Mouse (Mus musculus) ES-E14 (cell line): ENCODE measurements at regions not wholly inside any gene's neighbourhood (a gene's known extent, or its start where the extent isn't known, plus 50 kb on each side); places are given as distances from the start of the nearest gene placed in this dataset.
A peak's percentile ranks its signal among the peaks of the same experiment; 100 is the strongest.

ENCODE experiments used
- DNase-seq: peaks from one replicate; pipeline ENCODE4 v3.0.0-alpha.2; 2013; ENCODE audit warnings: low read depth, low spot score
- H3K27ac ChIP-seq: 2 replicates; pipeline ENCODE4 v1.5.1; 2012; ENCODE audit warnings: low read depth, mild to moderate bottlenecking, low read length, moderate library complexity, mixed read lengths; ENCODE audit not compliant: poor library complexity, insufficient read depth, severe bottlenecking
- H3K36me3 ChIP-seq: 2 replicates; pipeline ENCODE4 v1.6.1; 2012; ENCODE audit warnings: mild to moderate bottlenecking, low read length, moderate library complexity, mixed read lengths; ENCODE audit not compliant: control insufficient read depth, poor library complexity, insufficient read depth, severe bottlenecking
- H3K4me1 ChIP-seq, 2 experiments: fragments of 150-350 bp in 1 of 2; sonication (generic) in 1 of 2; 2 replicates each; pipeline ENCODE4 v1.6.1; 2012; ENCODE audit warnings: low read length in 2 of 2, mild to moderate bottlenecking in 1 of 2, mixed read lengths in 1 of 2; ENCODE audit not compliant: control insufficient read depth in 2 of 2, insufficient read depth in 2 of 2, poor library complexity in 1 of 2
- H3K4me3 ChIP-seq, 2 experiments: fragments of 150-350 bp in 1 of 2; sonication (generic) in 1 of 2; 2 replicates each; pipeline ENCODE4 v1.5.1; 2012; ENCODE audit warnings: low read length in 2 of 2, low read depth in 1 of 2, mild to moderate bottlenecking in 1 of 2, mixed read lengths in 1 of 2; ENCODE audit not compliant: insufficient read depth in 1 of 2, poor library complexity in 1 of 2, severe bottlenecking in 1 of 2
- H3K9ac ChIP-seq: 2 replicates; pipeline ENCODE4 v1.6.1; 2012; ENCODE audit warnings: low read depth, mild to moderate bottlenecking, low read length, mixed read lengths; ENCODE audit not compliant: poor library complexity, insufficient read depth, severe bottlenecking
- H3K9me3 ChIP-seq: fragments of 150-350 bp; sonication (generic); 2 replicates; pipeline ENCODE4 v1.6.1; 2012; ENCODE audit warnings: low read depth, mild to moderate bottlenecking, low read length; ENCODE audit not compliant: control insufficient read depth, insufficient read depth
- CHD2 ChIP-seq: IDR thresholded peaks from 2 replicates; pipeline ENCODE4 v1.6.1; 2014; ENCODE audit warnings: mild to moderate bottlenecking, low read depth, low read length, inconsistent platforms
- HCFC1 ChIP-seq: IDR thresholded peaks from 2 replicates; pipeline ENCODE4 v1.6.1; 2012; ENCODE audit warnings: low read length, inconsistent platforms, borderline replicate concordance; ENCODE audit not compliant: insufficient read depth
- MAFK ChIP-seq: IDR thresholded peaks from 2 replicates; pipeline ENCODE4 v1.6.1; 2014; ENCODE audit warnings: mild to moderate bottlenecking, low read depth, low read length, inconsistent platforms; ENCODE audit not compliant: insufficient read depth
- ZC3H11A ChIP-seq: IDR thresholded peaks from 2 replicates; pipeline ENCODE4 v1.6.1; 2012; ENCODE audit warnings: low read depth, mild to moderate bottlenecking, inconsistent platforms, low read length, borderline replicate concordance
- ZNF384 ChIP-seq: IDR thresholded peaks from 2 replicates; pipeline ENCODE4 v1.6.1; 2012; ENCODE audit warnings: low read depth, low read length, inconsistent platforms
- in situ Hi-C, 2 experiments: fragments of 600-800 bp; cut with MboI; formaldehyde crosslinking; loops; one replicate each; pipeline ENCODE4 v1.15.1; 2025; ENCODE audit warnings: low sequenced_read_pairs in 2 of 2, inconsistent platforms in 1 of 2; ENCODE audit not compliant: unreplicated experiment in 2 of 2

DNA sequence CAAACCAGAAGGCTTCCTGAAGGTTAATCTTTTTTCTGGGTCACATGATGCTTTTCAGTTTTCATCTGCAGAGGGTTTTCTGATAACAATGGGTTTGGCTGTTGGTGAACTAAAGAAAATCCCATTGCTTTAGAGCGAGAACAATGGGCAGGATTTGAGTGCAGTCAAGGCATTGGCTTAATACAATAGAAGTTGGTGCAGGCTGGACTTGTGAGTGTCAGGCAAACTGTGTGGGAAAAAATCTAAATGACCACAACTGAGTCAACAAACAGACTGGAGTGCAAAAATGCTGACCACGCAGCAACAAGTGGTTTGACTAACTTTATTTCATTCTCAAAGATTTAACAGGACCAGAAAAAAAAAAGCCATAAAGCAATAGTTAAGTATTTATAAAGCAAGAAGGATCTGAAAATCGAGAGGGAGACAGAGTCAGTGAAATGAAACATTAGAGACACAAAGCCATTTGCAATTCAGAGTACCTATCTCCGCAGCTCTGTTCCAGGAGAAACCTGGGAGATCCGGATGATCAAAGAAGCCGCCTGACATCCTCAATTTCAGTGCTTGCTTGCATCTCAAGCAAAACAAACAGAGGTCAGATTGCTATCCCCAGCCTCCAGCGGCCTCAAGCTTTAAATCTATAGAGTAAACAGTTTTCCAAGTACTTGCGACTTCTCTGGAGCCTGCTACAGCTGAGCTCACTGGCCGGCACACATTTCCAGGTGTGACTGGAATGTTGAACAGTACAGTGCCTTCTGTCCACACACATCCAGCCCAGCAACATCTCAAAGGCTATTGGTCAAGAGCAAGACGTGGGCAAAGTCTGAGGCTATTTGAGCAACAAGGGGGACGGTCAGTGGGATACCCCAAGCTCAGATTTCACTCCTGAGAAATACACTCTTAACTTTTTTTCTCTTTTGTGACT, 229.5 kb upstream of the Arglu1 start:
- in situ Hi-C loops, result no loop called here
- Histone ChIP-seq H3K27ac (no peak overlapping the region), H3K4me3 (no peak overlapping the region), H3K36me3 (no peaks in the 10 kb centered on the region), H3K9ac (no peak overlapping the region), H3K4me1 (no peaks in the 10 kb centered on the region), H3K9me3 (no peaks in the 10 kb centered on the region)
- TF ChIP-seq CHD2 (no peak), MAFK (0 out of 2 replicates have a peak, but pooled peaks have one; percentile 39)
- peak; percentile 29 for DNase-seq

DNA sequence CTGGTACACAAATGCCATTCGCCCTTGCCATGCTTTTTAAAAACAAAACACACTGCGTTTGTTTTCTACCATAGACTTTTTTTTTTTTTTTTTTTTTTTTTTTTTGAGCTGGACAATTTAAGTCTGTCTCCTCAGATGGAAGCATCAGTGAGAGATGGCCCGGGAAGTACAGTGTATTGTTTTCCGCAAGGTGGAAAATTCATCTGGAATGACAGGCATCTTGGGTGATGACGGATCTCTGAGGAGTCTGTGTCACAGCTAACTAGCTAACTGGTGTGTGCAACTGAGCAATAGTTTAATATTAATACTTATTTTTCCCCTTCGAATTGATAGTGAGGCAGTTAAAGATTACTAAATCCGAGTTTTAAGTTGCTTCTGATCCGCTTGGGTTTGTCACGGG, 228.7 kb upstream of the Arglu1 start:
- TF ChIP-seq ZC3H11A (no peak), CHD2 (no peak), MAFK (no peak), ZNF384 (0 out of 2 replicates have a peak, but pooled peaks have one; percentile 37)
- no peaks in the 10 kb centered on the region for H3K9me3 ChIP-seq
- no peaks in the 10 kb centered on the region for H3K36me3 ChIP-seq
- no peak overlapping the region for H3K9ac ChIP-seq
- H3K27ac ChIP-seq, result no peak overlapping the region
- no peak overlapping the region for H3K4me3 ChIP-seq
- DNase-seq, result no peak
- in situ Hi-C loops, result no loop called here
- H3K4me1 ChIP-seq, result no peaks in the 10 kb centered on the region

DNA sequence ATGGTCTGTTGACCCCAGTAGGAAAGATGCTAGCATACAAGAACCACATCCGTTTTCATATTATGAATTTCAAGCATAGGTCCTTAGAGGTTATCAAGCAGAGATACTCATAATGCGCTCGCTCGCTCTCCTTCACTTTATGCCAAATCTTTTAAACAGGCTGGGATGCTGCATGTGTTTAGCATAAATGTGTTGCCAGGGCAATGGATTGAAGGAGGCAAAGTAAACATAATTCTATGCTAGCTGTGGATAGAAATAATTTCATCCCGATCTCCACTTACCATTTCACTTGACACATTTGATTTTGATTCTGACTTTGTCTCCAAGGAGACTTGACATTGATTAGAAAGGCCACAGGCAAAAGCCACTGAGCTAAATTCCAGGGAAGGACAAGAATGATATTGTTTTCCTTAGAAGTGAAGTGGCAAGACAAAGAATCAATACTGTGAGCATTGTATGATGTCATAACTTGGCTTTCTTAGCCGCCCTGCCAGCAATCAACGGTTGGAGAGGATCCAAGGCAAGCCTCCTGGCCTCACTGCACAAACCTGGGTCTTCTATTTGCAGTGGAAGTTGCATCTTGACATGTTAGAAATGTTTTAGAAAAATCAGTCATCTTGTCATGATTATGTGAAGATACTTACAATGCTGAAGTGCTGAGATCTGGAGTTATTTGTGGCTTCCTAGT, 217.3 kb upstream of the Arglu1 start:
- no peak for DNase-seq
- TF ChIP-seq HCFC1, result no peak
- TF ChIP-seq ZNF384, result no peak
- no peak for TF ChIP-seq CHD2
- no peak for TF ChIP-seq ZC3H11A
- no peak overlapping the region for H3K27ac ChIP-seq
- no peaks in the 10 kb centered on the region for H3K36me3 ChIP-seq
- H3K9ac ChIP-seq, result no peak overlapping the region
- in situ Hi-C loops, result no loop called here
- H3K9me3 ChIP-seq, result no peaks in the 10 kb centered on the region
- no peaks in the 10 kb centered on the region for H3K4me1 ChIP-seq
- H3K4me3 ChIP-seq, result no peak overlapping the region

DNA sequence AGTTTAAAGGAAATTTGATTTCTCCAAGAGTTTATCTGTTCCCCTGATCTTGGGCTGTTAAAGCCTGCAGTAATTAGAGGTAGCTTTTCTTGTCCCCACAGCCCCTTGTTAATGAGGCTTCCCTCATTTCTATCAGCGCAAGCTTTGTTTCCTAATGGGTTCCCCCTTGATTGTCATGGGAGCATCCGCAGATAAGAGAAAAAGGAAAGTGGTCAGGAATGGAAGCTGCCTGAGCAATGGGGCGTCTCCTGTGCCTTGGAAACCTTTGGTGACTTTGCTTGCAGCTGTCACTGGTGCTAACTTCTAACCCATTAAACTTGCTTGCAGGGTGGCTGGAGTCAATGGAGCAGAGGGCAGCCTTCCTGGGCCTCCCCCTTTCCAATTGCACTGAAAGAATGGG, 202.7 kb upstream of the Arglu1 start:
- no peak for DNase-seq

More for the DNA sequence above, 202.7 kb upstream of the Arglu1 start:
- in situ Hi-C loops, result no loop called here
- Histone ChIP-seq H3K27ac (no peak overlapping the region), H3K4me3 (no peak overlapping the region), H3K4me1 (no peaks in the 10 kb centered on the region), H3K9me3 (no peaks in the 10 kb centered on the region), H3K36me3 (no peaks in the 10 kb centered on the region), H3K9ac (no peak overlapping the region)
- TF ChIP-seq HCFC1 (no peak), MAFK (no peak), ZNF384 (no peak), ZC3H11A (no peak), CHD2 (no peak)
